Mouse (Mus musculus): Measurements from ENCODE around the gene Xirp1.
"Not testable (repeated sequence)": the region's sequence is repeated elsewhere in the genome, so short reads cannot be mapped to it uniquely, and the experiment has no call there.

DNA sequence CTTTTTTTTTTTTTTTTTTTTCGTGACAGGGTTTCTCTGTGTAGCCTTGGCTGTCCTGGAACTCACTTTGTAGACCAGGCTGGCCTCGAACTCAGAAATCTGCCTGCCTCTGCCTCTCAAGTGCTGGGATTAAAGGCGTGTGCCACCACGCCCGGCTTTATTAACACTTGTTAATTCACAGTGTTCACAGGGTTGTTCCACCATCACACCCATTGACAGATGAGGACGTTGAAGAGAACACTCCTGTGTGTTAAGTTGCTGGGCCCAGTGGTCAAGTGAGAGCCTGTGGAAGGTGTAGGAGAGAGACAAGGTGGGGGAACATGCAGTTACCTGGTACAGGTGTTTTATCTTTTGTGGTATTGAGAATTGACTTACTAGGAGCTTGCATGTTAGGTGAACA lies 11.2 kb downstream of the Xirp1 start:
- TF ChIP-seq CTCF, EP300 (IDR thresholded peaks at IDR 0.05; ENCODE audit: low read depth): not testable (repeated sequence)
